Mouse (Mus musculus) 3T3-L1 (cell line): Measurements from ENCODE around the gene Gal3st3.

Source experiments
- DNase-seq: peaks from one replicate; pipeline ENCODE4 v3.0.0-alpha.2; 2015; ENCODE audit warnings: low read depth, low spot score

Gene Gal3st3

GRCm38 (mm10) chr19:5297903-5298800 lies at the start of gene Gal3st3:
Gene Gal3st3, plus strand, starts transcription at chr19:5298331.
- DNase-seq: no peak

GRCm38 (mm10) chr19:5257140-5257539 lies 41.0 kb upstream of the Gal3st3 start:
- DNase-seq: no peak

- no peak for DNase-seq
These were observed 31.1 kb upstream of the Gal3st3 start for GRCm38 (mm10) chr19:5267015-5267414.

- DNase-seq: no peak
These were observed 30.1 kb upstream of the Gal3st3 start for GRCm38 (mm10) chr19:5268017-5268416.

GRCm38 (mm10) chr19:5268875-5269274 lies 29.3 kb upstream of the Gal3st3 start:
- DNase-seq: no peak

GRCm38 (mm10) chr19:5269392-5269791 lies 28.7 kb upstream of the Gal3st3 start:
- DNase-seq: no peak

- no peak for DNase-seq
These were observed 26.7 kb upstream of the Gal3st3 start for GRCm38 (mm10) chr19:5271430-5271829.

GRCm38 (mm10) chr19:5272326-5272795 lies 25.8 kb upstream of the Gal3st3 start:
- DNase-seq: peak; percentile 26

- DNase-seq: peak; percentile 76
These were observed 25.1 kb upstream of the Gal3st3 start, which contains the start of gene Pacs1 for GRCm38 (mm10) chr19:5272801-5273733. Gene Pacs1, minus strand, starts transcription at chr19:5273119.

GRCm38 (mm10) chr19:5273916-5274315 lies 24.2 kb upstream of the Gal3st3 start:
- DNase-seq: peak; percentile 16

- no peak for DNase-seq
These were observed 23.5 kb upstream of the Gal3st3 start for GRCm38 (mm10) chr19:5274641-5275040.

GRCm38 (mm10) chr19:5275736-5276135 lies 22.4 kb upstream of the Gal3st3 start:
- DNase-seq: no peak

GRCm38 (mm10) chr19:5276531-5276930 lies 21.6 kb upstream of the Gal3st3 start:
- peak; percentile 36 for DNase-seq

- DNase-seq: peak; percentile 69
These were observed 21.0 kb upstream of the Gal3st3 start for GRCm38 (mm10) chr19:5277140-5277539.

- no peak for DNase-seq
These were observed 19.8 kb upstream of the Gal3st3 start for GRCm38 (mm10) chr19:5278381-5278780.

GRCm38 (mm10) chr19:5294972-5295735 lies 3.0 kb upstream of the Gal3st3 start, which contains the start of gene Sf3b2:
Gene Sf3b2, minus strand, starts transcription at chr19:5295455.
- peak; percentile 100 for DNase-seq

GRCm38 (mm10) chr19:5295736-5296075 lies 2.4 kb upstream of the Gal3st3 start:
- no peak for DNase-seq

- no peak for DNase-seq
These were observed 1.5 kb upstream of the Gal3st3 start for GRCm38 (mm10) chr19:5296630-5297029.

- no peak for DNase-seq
These were observed 2.5 kb downstream of the Gal3st3 start for GRCm38 (mm10) chr19:5300588-5300987.

- peak; percentile 85 for DNase-seq
These were observed 4.3 kb downstream of the Gal3st3 start for GRCm38 (mm10) chr19:5302455-5302854.

- DNase-seq: peak; percentile 34
These were observed 8.1 kb downstream of the Gal3st3 start for GRCm38 (mm10) chr19:5306279-5306678.
